In genomic region chrX:135885411-135886233, GRCm38 (mm10) we compare ENCODE assay signal across 8 mouse cellular contexts. TPM values are rescaled to one million over a fixed set of nuclear protein-coding genes. Genes with fewer than 3 reads are reported as not detected.
A peak's percentile ranks its signal among the peaks of the same experiment; 100 is the strongest.
DNase-seq lines count a peak whose midpoint lies in the region; ATAC-seq lines count a peak whose summit lies in the region.

No protein-coding gene starts in this region.

- peak overlapping the region; percentile 71 for H3K4me3 ChIP-seq in embryonic facial prominence, embryonic 10.5 days
- H3K4me3 ChIP-seq in midbrain, embryonic 10.5 days = peak overlapping the region; percentile 74

- 20% methylated on average over 41 of the region's 41 CpGs for WGBS in embryonic facial prominence, embryonic 10.5 days
- WGBS in midbrain, embryonic 10.5 days = 31% methylated on average over 41 of the region's 41 CpGs

- ATAC-seq in monocyte, adult 5-6 weeks (replicated peaks; ENCODE audit: insufficient number of reproducible peaks, low FRiP score, low TSS enrichment, poor library complexity, severe bottlenecking) = no peak; the same call in 1 of the 2 replicates

- peaks cover 31% of the 10 kb centered on the region for H3K36me3 ChIP-seq in embryonic facial prominence, embryonic 10.5 days (replicated peaks)
- peaks cover 27% of the 10 kb centered on the region for H3K36me3 ChIP-seq in midbrain, embryonic 10.5 days

- H3K27me3 ChIP-seq in embryonic facial prominence, embryonic 10.5 days (replicated peaks; ENCODE audit: low read depth, poor library complexity, severe bottlenecking) = peaks cover 8% of the 10 kb centered on the region
- H3K27me3 ChIP-seq in midbrain, embryonic 10.5 days (ENCODE audit: low read depth, poor library complexity, severe bottlenecking) = peaks cover 5% of the 10 kb centered on the region; the same call in 1 of the 2 replicates

- peak overlapping the region; percentile 87 for H3K27ac ChIP-seq in embryonic facial prominence, embryonic 10.5 days (replicated peaks)
- peak overlapping the region; percentile 85 for H3K27ac ChIP-seq in midbrain, embryonic 10.5 days (replicated peaks)

- intact Hi-C loops in left cerebral cortex, postnatal 4 days (cut with DNase I) = no loop called here

- DNase-seq in adrenal gland, postnatal 10 days = peak; percentile 80
- DNase-seq in embryonic facial prominence, embryonic 10.5 days (ENCODE audit: low spot score) = peak; percentile 86
- peak; percentile 95 for DNase-seq in heart, adult 11 months
- peak; percentile 49 for DNase-seq in kidney, adult 11 months
- peak; percentile 88 for DNase-seq in left cerebral cortex, postnatal 4 days
- DNase-seq in midbrain, embryonic 10.5 days (ENCODE audit: low spot score) = peak; percentile 78
- DNase-seq in spleen, adult 12 weeks (ENCODE audit: low spot score) = peak; percentile 6

- no peaks in the 10 kb centered on the region for H3K9me3 ChIP-seq in embryonic facial prominence, embryonic 10.5 days
- H3K9me3 ChIP-seq in midbrain, embryonic 10.5 days (replicated peaks) = 0 out of 2 replicates have a peak, but pooled peaks cover 6% of the 10 kb centered on the region

- no peaks in the 10 kb centered on the region for H3K4me1 ChIP-seq in embryonic facial prominence, embryonic 10.5 days
- peaks cover 4% of the 10 kb centered on the region; the same call in 1 of the 2 replicates for H3K4me1 ChIP-seq in midbrain, embryonic 10.5 days

RNA-seq across cellular contexts. Expression of gene Gprasp2, which starts 46.8 kb away (rescaled TPM):
- total RNA-seq in adrenal gland, postnatal 10 days (2021) = 10 to 100 TPM; 14.8 to 21.6 TPM
- 28.7 and 31.8 TPM in 2 replicates for polyA plus RNA-seq in embryonic facial prominence, embryonic 10.5 days (2016; fragmentation: Nextera tagmentation; extraction: Ambion mirVana)
- total RNA-seq in left cerebral cortex, postnatal 4 days (2021) = 100 to 1,000 TPM; 146 to 195 TPM
- polyA plus RNA-seq in midbrain, embryonic 10.5 days (2016; fragmentation: Nextera tagmentation; extraction: Ambion mirVana) = 25.8 and 42.4 TPM in 2 replicates
- 0.32 TPM in 1 of 3 replicates, not detected in the others for total RNA-seq in monocyte, adult 5-6 weeks (2017)

Comparison
In these comparisons a context has a peak if more than half of its experiments do, and no peak if none do; other contexts are left out.
1. DNase-seq: peak in every context shown above with its lines; median percentile 95 in heart, adult 11 months; 88 in left cerebral cortex, postnatal 4 days; 86 in embryonic facial prominence, embryonic 10.5 days; 80 in adrenal gland, postnatal 10 days; 78 in midbrain, embryonic 10.5 days; 49 in kidney, adult 11 months; 6 in spleen, adult 12 weeks.
2. RNA of gene Gprasp2, which starts 46.8 kb away (total RNA-seq): 146 to 195 TPM in left cerebral cortex, postnatal 4 days and 14.8 to 21.6 TPM in adrenal gland, postnatal 10 days; 0.32 TPM in monocyte, adult 5-6 weeks; every median in the first group is over 10 times any median in the second.